Mouse (Mus musculus): ENCODE results near the gene Cd34.

GRCm38 (mm10) chr1:194977371-194977761 lies 38.7 kb downstream of the Cd34 start:
- TF ChIP-seq POLR2A (IDR thresholded peaks at IDR 0.05; ENCODE audit: control insufficient read depth, low read depth, low read length), result no peak
- no peak for TF ChIP-seq CTCF (IDR thresholded peaks at IDR 0.05; ENCODE audit: control insufficient read depth, insufficient read depth, insufficient replicate concordance, low read depth, low read length)

All from testis, adult 2 months (tissue).